Comparison of ENCODE assay signal across 10 mouse cellular contexts in genomic region chr3:98348705-98349104, GRCm38 (mm10). TPM values are rescaled to one million over a fixed set of nuclear protein-coding genes. Genes with fewer than 3 reads are reported as not detected.
A peak's percentile ranks its signal among the peaks of the same experiment; 100 is the strongest.
DNase-seq lines count a peak whose midpoint lies in the region; ATAC-seq and TF ChIP-seq lines count a peak whose summit lies in the region.
"Had no signal": no experiment of that assay in that cellular context is flagged by ENCODE, and none has a peak within 500 bp of the region (broad histone marks: within the 10 kb centered on the region; RNA-seq: fewer than 3 reads in every experiment).

No protein-coding gene starts in this region.

- no peaks in the 10 kb centered on the region for H3K4me1 ChIP-seq in hindbrain, embryonic 11.5 days (replicated peaks; ENCODE audit: control insufficient read depth, insufficient read depth, low read length)
- H3K4me1 ChIP-seq in hindbrain, postnatal 0 days (ENCODE audit: insufficient read depth, low read length), result no peaks in the 10 kb centered on the region
- H3K4me1 ChIP-seq in ES-E14 (ENCODE audit: control insufficient read depth in 2 of 2, insufficient read depth in 2 of 2, low read length in 2 of 2, poor library complexity in 1 of 2), result peaks cover 11 to 19% of the 10 kb centered on the region in 2 experiments; a peak in 3 of 4 replicates
- no peaks in the 10 kb centered on the region; the same call in 1 of the 2 replicates for H3K4me1 ChIP-seq in midbrain, embryonic 16.5 days (ENCODE audit: control insufficient read depth, insufficient read depth, low read length)
- H3K4me1 ChIP-seq: lung, embryonic 15.5 days had no signal

- no peaks in the 10 kb centered on the region for H3K9me3 ChIP-seq in hindbrain, embryonic 11.5 days (ENCODE audit: control insufficient read depth, low read length)
- H3K9me3 ChIP-seq in hindbrain, postnatal 0 days (ENCODE audit: low read length), result no peaks in the 10 kb centered on the region
- no peaks in the 10 kb centered on the region for H3K9me3 ChIP-seq in ES-E14 (ENCODE audit: control insufficient read depth, insufficient read depth, low read depth, low read length)
- no peaks in the 10 kb centered on the region for H3K9me3 ChIP-seq in midbrain, embryonic 16.5 days (replicated peaks; ENCODE audit: control insufficient read depth, low read length, poor library complexity, severe bottlenecking)
- H3K9me3 ChIP-seq: lung, embryonic 15.5 days had no signal

- H3K27me3 ChIP-seq in hindbrain, embryonic 11.5 days (ENCODE audit: control insufficient read depth, insufficient read depth, low read length), result no peaks in the 10 kb centered on the region
- H3K27me3 ChIP-seq in hindbrain, postnatal 0 days (ENCODE audit: insufficient read depth, low read length), result no peaks in the 10 kb centered on the region
- no peaks in the 10 kb centered on the region for H3K27me3 ChIP-seq in midbrain, embryonic 16.5 days (ENCODE audit: control insufficient read depth, insufficient read depth, low read depth, low read length)
- H3K27me3 ChIP-seq: lung, embryonic 15.5 days had no signal

- no peak overlapping the region for H3K4me2 ChIP-seq in hindbrain, embryonic 11.5 days (replicated peaks; ENCODE audit: low read depth, low read length)
- H3K4me2 ChIP-seq in hindbrain, postnatal 0 days (ENCODE audit: low read depth, low read length), result no peak overlapping the region
- no peak overlapping the region for H3K4me2 ChIP-seq in midbrain, embryonic 16.5 days (ENCODE audit: low read length)
- H3K4me2 ChIP-seq: lung, embryonic 15.5 days had no signal

- no peak for TF ChIP-seq CTCF in hindbrain, postnatal 0 days (IDR thresholded peaks at IDR 0.05; ENCODE audit: low read depth)

- DNase-seq in hindbrain, embryonic 11.5 days (ENCODE audit: low spot score), result peak; percentile 24
- no peak for DNase-seq in hindbrain, postnatal 0 days (ENCODE audit: low spot score)
- peak; percentile 65 for DNase-seq in ES-E14 (ENCODE audit: low read depth, low spot score)
- no peak for DNase-seq in frontal cortex, postnatal 10 days (ENCODE audit: low spot score in 2 of 2)
- DNase-seq in urinary bladder, postnatal 4 days (ENCODE audit: low spot score in 2 of 2), result no peak
- no peak for DNase-seq in testis, postnatal 14 days (ENCODE audit: low spot score)
- DNase-seq: heart, postnatal 4 days had no signal

- no peak overlapping the region for H3K27ac ChIP-seq in hindbrain, embryonic 11.5 days (ENCODE audit: low read depth, low read length)
- H3K27ac ChIP-seq in hindbrain, postnatal 0 days, result no peak overlapping the region
- no peak overlapping the region for H3K27ac ChIP-seq in ES-E14 (ENCODE audit: insufficient read depth, low read depth, low read length, poor library complexity, severe bottlenecking)
- H3K27ac ChIP-seq in midbrain, embryonic 16.5 days (ENCODE audit: low read length), result no peak overlapping the region
- H3K27ac ChIP-seq: lung, embryonic 15.5 days had no signal

- ATAC-seq in hindbrain, embryonic 11.5 days (ENCODE audit: low FRiP score), result peak; percentile 64
- ATAC-seq in hindbrain, postnatal 0 days, result no peak
- peak; percentile 80 for ATAC-seq in granulocyte monocyte progenitor cell, adult 5-6 weeks (replicated peaks; ENCODE audit: poor library complexity, severe bottlenecking)
- ATAC-seq in midbrain, embryonic 16.5 days, result peak; percentile 45; the same call in 1 of the 2 replicates

- no peak overlapping the region for H3K4me3 ChIP-seq in hindbrain, embryonic 11.5 days (ENCODE audit: low read depth, low read length)
- no peak overlapping the region for H3K4me3 ChIP-seq in hindbrain, postnatal 0 days (ENCODE audit: low read length)
- H3K4me3 ChIP-seq in ES-E14 (ENCODE audit: insufficient read depth in 1 of 2, low read depth in 1 of 2, low read length in 2 of 2, poor library complexity in 1 of 2, severe bottlenecking in 1 of 2), result peak overlapping the region in 1 of 2 experiments; percentile 36; a peak in 2 of 4 replicates
- no peak overlapping the region for H3K4me3 ChIP-seq in midbrain, embryonic 16.5 days (ENCODE audit: low read depth, low read length)
- H3K4me3 ChIP-seq: lung, embryonic 15.5 days had no signal

- H3K36me3 ChIP-seq in hindbrain, embryonic 11.5 days (ENCODE audit: control insufficient read depth, insufficient read depth, low read length), result no peaks in the 10 kb centered on the region
- H3K36me3 ChIP-seq in hindbrain, postnatal 0 days (ENCODE audit: insufficient read depth, low read length), result no peaks in the 10 kb centered on the region
- H3K36me3 ChIP-seq in ES-E14 (ENCODE audit: control insufficient read depth, insufficient read depth, low read length, poor library complexity, severe bottlenecking), result no peaks in the 10 kb centered on the region
- H3K36me3 ChIP-seq in midbrain, embryonic 16.5 days (ENCODE audit: control insufficient read depth, insufficient read depth, low read length), result no peaks in the 10 kb centered on the region
- H3K36me3 ChIP-seq: lung, embryonic 15.5 days had no signal

- 17% methylated on average over 8 of the region's 8 CpGs for WGBS in hindbrain, embryonic 11.5 days
- 23% methylated on average over 8 of the region's 8 CpGs for WGBS in hindbrain, postnatal 0 days
- WGBS in midbrain, embryonic 16.5 days, result 22% methylated on average over 8 of the region's 8 CpGs

- H3K9ac ChIP-seq in hindbrain, embryonic 11.5 days (ENCODE audit: low read depth, low read length), result no peak overlapping the region
- H3K9ac ChIP-seq in hindbrain, postnatal 0 days (replicated peaks; ENCODE audit: low read length), result no peak overlapping the region
- no peak overlapping the region for H3K9ac ChIP-seq in ES-E14 (ENCODE audit: insufficient read depth, low read depth, low read length, poor library complexity, severe bottlenecking)
- H3K9ac ChIP-seq in midbrain, embryonic 16.5 days (ENCODE audit: low read depth, low read length), result no peak overlapping the region
- H3K9ac ChIP-seq: lung, embryonic 15.5 days had no signal

- in situ Hi-C loops in ES-E14 (cut with MboI; ENCODE audit: low sequenced_read_pairs in 2 of 2, unreplicated experiment in 2 of 2), result no loop called here

TF ChIP-seq in ES-E14, 5 proteins besides CTCF, POLR2A, EP300 and RAD21:
- TF ChIP-seq HCFC1 (IDR thresholded peaks at IDR 0.05; ENCODE audit: borderline replicate concordance, insufficient read depth, low read length) (no peak), CHD2 (IDR thresholded peaks at IDR 0.05; ENCODE audit: low read depth, low read length) (no peak), MAFK (IDR thresholded peaks at IDR 0.05; ENCODE audit: insufficient read depth, low read depth, low read length) (no peak), ZNF384 (IDR thresholded peaks at IDR 0.05; ENCODE audit: low read depth, low read length) (no peak), ZC3H11A (IDR thresholded peaks at IDR 0.05; ENCODE audit: borderline replicate concordance, low read depth, low read length) (no peak)

RNA-seq across cellular contexts. Expression of gene Phgdh, which starts 8.9 kb away (rescaled TPM):
- 311 and 319 TPM in 2 replicates for polyA plus RNA-seq in hindbrain, embryonic 11.5 days (2014; fragmentation: Nextera tagmentation; extraction: Ambion mirVana)
- total RNA-seq in hindbrain, postnatal 0 days (2014; rRNA removed), result 348 and 370 TPM in 2 replicates
- 261 and 279 TPM in 2 replicates for polyA plus RNA-seq in hindbrain, postnatal 0 days (2015; fragmentation: Nextera tagmentation; extraction: Ambion mirVana)
- total RNA-seq in ES-E14 (2012; rRNA removed), result 162 and 206 TPM in 2 replicates
- total RNA-seq in granulocyte monocyte progenitor cell, adult 5-6 weeks (2014; fragmentation: Nextera tagmentation), result 189 and 210 TPM in 2 replicates
- 479 and 570 TPM in 2 replicates for total RNA-seq in granulocyte monocyte progenitor cell, adult 5-6 weeks (2017)
- polyA plus RNA-seq in midbrain, embryonic 16.5 days (2015; fragmentation: Nextera tagmentation; extraction: Ambion mirVana), result 105 and 137 TPM in 2 replicates

RNA-seq across cellular contexts. Expression of gene Zfp697, which starts 33.6 kb away (rescaled TPM):
- polyA plus RNA-seq in hindbrain, embryonic 11.5 days (2014; fragmentation: Nextera tagmentation; extraction: Ambion mirVana), result 12.2 and 15.5 TPM in 2 replicates
- 29.1 and 29.6 TPM in 2 replicates for total RNA-seq in hindbrain, postnatal 0 days (2014; rRNA removed)
- polyA plus RNA-seq in hindbrain, postnatal 0 days (2015; fragmentation: Nextera tagmentation; extraction: Ambion mirVana), result 15.3 and 17.3 TPM in 2 replicates
- total RNA-seq in ES-E14 (2012; rRNA removed), result 2.1 and 3.4 TPM in 2 replicates
- 1.4 and 3.5 TPM in 2 replicates for total RNA-seq in granulocyte monocyte progenitor cell, adult 5-6 weeks (2014; fragmentation: Nextera tagmentation)
- total RNA-seq in granulocyte monocyte progenitor cell, adult 5-6 weeks (2017), result 0.36 and 1.5 TPM in 2 replicates
- 17.7 and 18.2 TPM in 2 replicates for polyA plus RNA-seq in midbrain, embryonic 16.5 days (2015; fragmentation: Nextera tagmentation; extraction: Ambion mirVana)

Comparison
In these comparisons a context has a peak if more than half of its experiments do, and no peak if none do; other contexts are left out.
1. DNase-seq: peak in hindbrain, embryonic 11.5 days (single experiment) and ES-E14 (single experiment); none in hindbrain, postnatal 0 days (single experiment), frontal cortex, postnatal 10 days (0 of 2), urinary bladder, postnatal 4 days (0 of 2) and testis, postnatal 14 days (single experiment).